Mouse (Mus musculus): ENCODE data around the gene Tln2.
"Not testable (repeated sequence)": the region's sequence is repeated elsewhere in the genome, so short reads cannot be mapped to it uniquely, and the experiment has no call there.

Gene Tln2

GRCm38 (mm10) chr9:67362053-67362452 lies 197.4 kb downstream of the Tln2 start:
- DNase-seq (ENCODE audit: low read depth, low spot score) = no peak

- no peak for DNase-seq (ENCODE audit: low read depth, low spot score)
Measured at GRCm38 (mm10) chr9:67361511-67361910, 198.0 kb downstream of the Tln2 start.

DNA sequence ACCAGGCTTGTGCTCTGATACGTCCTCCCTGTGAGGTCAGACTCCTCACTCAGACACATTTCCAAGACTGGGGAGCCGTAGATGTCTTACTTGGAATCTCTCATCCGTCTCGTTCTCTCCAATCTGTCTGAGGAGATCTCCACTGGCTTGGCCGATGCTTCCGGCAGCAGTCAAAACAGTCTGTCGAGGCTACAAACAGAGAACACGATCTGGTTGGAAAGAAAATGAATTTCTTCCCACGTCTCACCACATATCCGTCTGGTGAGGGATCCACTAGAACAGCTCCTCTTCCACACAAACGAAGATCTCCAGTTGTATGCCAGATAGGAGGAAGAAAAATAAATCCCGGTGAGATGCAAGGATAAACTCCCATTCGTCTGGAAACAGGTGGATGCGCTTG lies 205.1 kb downstream of the Tln2 start:
- no peak for DNase-seq (ENCODE audit: low read depth, low spot score)

DNA sequence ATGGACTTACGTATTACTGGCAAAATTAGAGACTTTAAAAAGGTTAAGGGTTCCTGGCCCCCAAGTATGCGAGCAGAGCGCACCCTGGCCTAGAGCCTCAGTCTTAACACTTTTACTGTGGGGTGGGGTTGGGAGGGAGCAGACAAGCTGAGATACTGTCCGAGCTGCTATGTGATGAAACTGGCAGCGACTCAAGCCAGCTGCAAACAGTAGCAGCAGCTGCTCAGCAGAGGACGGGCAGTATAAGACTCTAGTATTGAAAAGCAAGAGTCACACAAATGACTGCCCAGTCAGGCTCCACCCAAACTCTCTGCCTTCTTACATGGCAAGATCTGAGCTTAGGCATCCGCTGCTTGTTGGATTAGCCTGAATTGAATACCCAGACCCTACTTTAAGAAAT lies 206.1 kb downstream of the Tln2 start:
- no peak for DNase-seq (ENCODE audit: low read depth, low spot score)

DNA sequence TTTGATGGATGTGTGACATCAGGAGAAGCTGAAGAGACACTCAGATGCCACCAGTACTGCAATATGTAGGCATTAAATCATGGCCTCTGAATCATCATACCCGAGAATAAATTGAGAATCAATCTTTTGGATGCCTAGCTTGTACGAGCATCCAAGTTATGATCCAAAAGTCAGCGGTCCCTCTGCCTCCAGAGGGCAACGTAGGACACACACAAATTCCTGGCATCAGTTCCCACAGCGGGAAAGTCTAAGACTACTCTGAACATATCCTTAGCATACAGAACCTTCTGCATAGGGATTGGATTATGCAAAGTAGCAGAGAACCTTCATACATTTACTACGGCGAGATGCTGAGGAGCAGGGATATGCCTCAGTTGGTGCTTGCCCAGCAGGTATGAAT lies 210.5 kb downstream of the Tln2 start:
- no peak for DNase-seq (ENCODE audit: low read depth, low spot score)

DNA sequence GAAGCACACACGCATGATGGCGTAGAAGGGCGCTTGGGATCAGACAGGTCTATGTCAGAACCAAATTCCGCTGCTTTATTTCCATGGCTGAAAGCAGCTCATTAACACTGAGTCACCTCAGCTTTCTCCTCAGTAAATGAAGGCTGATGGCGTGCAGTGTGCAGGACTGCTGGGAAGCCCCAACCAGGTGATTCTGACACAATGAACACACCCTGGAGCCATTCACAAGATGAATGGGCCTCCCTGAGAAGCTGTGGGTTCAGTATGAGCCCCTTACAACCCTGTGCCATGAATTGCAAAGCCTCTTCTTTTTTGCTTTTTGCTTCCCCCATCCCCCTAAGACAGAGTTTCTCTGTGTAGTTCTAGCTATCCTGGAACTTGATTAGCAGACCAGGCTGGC lies 212.3 kb downstream of the Tln2 start:
- no peak for DNase-seq (ENCODE audit: low read depth, low spot score)

DNA sequence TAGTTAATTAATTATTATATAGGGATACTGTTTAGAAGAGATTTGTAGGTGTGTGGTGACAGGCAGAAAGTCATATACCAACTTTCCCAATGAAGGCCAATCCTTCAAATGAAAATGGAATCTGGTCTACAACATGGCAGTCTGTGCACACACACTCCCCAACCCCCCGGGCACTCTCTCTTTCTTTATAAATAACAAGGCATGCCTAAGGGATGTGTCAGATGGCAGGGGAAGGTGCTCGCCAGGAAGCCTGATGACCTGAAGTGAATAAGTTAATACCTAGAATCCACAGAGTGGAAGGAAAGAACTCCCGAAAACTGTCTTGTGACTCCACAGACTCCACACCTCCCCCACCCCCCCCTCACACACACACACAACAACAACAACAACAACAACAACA lies 228.2 kb downstream of the Tln2 start:
- no peak for DNase-seq (ENCODE audit: low read depth, low spot score)

DNA sequence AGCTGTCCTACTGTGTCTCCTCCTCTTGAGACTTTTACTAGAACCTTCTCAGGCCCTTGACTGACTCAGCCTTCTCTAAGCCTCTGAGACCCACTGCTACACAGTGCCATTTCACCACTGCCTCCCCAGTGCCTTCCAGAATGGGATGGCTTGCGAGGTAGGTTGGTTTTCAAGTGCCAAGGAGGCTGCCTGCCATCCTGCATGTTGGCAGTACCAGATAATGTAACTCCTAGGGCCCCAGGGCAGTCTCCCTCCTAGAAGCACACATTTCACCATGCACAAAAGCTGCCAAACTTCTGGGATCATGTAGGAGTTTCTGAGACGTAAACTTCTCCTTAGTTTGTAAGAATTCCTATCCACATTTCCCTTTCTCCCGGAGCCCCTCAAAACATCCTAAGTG lies 231.1 kb downstream of the Tln2 start:
- DNase-seq (ENCODE audit: low read depth, low spot score) = no peak

GRCm38 (mm10) chr9:67321886-67322285 lies 237.6 kb downstream of the Tln2 start:
- DNase-seq (ENCODE audit: low read depth, low spot score) = no peak

DNA sequence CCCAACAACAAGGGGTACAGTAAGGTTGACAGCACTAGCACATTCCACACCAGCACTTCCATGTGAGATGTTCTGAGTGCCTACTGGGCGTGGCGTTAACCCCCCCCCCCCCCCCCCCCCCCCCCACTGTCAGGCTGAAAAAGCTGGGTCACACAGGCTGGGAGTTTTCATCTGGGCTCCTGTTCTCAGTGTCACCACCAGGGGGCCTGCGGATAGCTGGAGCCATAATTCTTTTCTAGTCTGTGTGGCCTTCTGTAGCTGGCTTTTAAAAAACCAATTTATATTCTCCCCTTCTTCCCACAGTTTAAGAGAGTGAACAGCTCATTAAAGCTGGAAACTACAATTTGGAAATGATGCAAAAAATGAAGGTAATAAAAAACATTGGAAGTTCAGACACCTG lies 244.1 kb downstream of the Tln2 start:
- peak; percentile 37 for DNase-seq (ENCODE audit: low read depth, low spot score)

- DNase-seq (ENCODE audit: low read depth, low spot score) = no peak
Measured at GRCm38 (mm10) chr9:67304992-67305391, 254.5 kb downstream of the Tln2 start.

DNA sequence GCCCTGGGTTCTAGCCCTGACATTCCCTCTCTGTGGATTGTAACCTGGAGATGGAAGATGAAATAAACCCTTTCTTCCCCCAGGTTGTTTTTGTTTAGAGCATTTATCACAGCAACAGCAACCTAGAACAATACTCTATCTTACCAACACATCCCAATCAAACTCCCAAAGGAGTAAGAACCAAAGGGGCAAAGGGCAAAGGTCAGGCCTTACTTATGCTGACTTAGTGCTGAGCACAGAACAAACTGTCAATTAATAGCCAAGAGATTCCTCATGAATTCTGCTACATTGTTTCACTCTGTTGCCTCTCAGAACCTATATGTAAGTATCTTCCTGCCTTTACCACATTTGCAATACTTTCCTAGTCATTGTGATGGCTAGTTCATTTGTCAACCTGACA lies 255.5 kb downstream of the Tln2 start:
- no peak for DNase-seq (ENCODE audit: low read depth, low spot score)

GRCm38 (mm10) chr9:67303038-67303437 lies 256.5 kb downstream of the Tln2 start:
- no peak for DNase-seq (ENCODE audit: low read depth, low spot score)

DNA sequence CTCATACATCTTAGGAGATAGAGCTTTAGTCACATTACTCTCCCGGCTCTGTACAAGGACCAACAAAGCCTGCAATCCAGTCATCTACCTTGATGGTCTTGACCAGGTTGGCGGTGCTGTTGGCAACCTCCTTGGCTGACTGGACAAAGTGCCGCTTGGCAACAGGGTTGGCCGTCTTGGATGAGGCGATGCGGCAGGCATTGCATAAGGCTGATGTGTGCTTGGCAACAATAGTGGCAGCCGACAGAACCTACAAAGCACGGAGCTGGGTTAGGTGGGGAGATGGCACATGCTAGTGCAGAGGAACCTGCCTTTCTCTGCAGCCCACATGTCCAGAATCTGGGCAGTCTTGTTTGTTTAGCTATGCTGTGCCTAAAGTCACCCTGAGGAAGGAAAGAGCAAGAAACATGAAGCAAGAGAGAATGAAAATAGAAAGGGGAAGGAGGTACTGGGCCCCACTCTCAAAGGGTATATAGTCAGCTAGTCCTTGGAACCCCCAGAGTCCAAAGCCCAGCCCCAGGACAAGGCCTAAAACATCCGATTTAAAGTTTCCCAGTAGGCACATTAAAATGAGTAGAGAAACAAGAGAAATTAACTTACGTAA lies 257.0 kb downstream of the Tln2 start:
- DNase-seq (ENCODE audit: low read depth, low spot score) = no peak

GRCm38 (mm10) chr9:67301571-67301970 lies 257.9 kb downstream of the Tln2 start:
- no peak for DNase-seq (ENCODE audit: low read depth, low spot score)

DNA sequence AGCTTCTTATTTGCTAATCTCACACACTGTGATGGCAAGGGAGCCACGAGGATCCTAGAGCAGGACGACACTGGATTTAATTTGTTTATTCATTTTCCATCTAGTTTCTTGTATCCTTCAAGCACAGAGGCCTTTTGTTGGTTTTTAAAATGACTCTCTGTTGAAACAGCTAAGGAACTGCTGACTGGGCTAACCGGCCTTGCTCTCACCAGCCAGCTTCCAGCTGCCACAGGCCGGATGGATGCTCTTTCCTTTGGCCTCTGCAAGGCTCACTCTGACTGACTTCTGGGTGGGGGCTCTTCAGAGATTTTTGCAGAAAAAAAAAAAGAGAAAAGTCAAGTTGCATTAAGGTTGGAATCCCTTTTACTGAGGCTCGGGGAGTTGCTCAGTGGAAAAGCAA lies 258.7 kb downstream of the Tln2 start:
- DNase-seq (ENCODE audit: low read depth, low spot score) = no peak

DNA sequence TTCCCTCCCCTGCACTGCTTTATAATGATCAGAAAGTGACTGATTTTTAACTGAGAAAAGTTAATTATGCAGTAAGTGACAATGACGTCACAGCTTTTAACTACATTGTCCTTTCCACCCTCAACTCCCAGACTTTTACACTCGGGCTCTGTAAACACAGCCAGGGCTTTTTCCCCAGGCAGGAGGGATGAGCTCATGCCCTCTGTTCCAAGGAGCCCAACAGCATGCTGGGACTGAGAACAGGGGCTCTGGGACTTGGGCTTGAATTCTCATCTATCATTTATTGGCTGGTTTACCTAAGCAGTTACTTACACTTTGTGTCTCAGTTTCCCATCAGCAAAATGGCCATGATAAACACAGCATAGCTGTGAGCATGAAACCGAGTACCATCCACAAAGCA lies 259.2 kb downstream of the Tln2 start:
- DNase-seq (ENCODE audit: low read depth, low spot score) = no peak

DNA sequence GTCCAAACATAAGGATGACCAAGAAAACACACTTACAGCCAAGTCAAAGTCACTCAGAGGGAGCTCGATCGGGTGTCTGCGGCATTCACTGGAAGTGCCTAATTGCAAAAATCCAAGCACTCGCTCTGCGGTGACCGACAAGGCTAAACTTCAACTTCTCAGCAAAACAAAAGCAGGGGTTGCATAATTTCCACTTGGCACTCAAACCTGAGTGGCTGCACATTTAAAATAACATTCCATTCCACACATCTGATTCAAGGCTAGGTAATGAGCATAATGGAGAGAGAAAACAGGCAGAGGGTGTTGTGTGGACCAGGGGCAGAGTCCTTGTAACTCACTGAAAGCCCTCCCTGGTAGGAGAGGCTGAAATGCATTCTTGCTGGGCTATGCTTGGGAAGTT lies 260.3 kb downstream of the Tln2 start:
- no peak for DNase-seq (ENCODE audit: low read depth, low spot score)

GRCm38 (mm10) chr9:67297236-67297889 lies 262.1 kb downstream of the Tln2 start:
- no peak for DNase-seq (ENCODE audit: low read depth, low spot score)

DNA sequence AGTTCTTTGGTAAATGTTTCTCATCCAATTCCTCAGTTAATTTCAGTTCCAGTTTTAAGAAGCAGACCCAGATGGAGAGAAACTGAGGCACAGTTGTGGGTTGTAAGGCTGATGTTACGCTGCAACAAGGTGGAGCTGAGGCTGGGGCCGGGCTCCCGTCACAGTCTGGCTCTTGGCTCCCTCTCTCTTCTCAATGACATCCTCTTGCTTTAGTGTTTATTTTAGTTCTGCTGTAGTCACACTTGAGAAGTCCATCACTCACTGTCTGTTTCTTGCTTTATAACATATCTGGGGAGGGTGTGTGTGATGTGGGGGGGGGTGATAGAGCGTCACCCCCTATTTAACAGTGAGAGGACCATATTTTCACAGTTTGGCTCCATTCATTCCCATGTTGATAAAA lies 272.0 kb downstream of the Tln2 start:
- DNase-seq (ENCODE audit: low read depth, low spot score) = no peak

- no peak for DNase-seq (ENCODE audit: low read depth, low spot score)
Measured at GRCm38 (mm10) chr9:67286801-67287200, 272.7 kb downstream of the Tln2 start.

DNA sequence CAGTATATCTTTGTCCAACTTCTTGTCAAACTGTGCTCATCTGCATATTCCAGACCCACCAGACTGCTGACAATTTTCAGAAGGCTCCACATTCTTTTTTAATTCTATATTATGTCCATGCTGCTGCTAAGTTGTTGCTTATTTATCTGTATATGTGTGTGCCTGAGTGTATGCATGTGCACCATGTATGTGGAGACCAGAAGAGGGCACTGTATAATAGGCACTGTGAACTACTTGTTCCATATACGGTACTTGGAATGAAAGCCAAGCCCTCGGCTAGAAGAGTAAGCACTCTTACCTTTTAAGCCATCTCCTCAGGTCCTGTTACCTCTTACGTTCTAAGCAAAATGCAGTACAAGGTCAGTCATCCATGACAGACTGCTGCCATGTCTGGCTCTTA lies 274.0 kb downstream of the Tln2 start:
- DNase-seq (ENCODE audit: low read depth, low spot score) = no peak

- DNase-seq (ENCODE audit: low read depth, low spot score) = no peak
Measured at GRCm38 (mm10) chr9:67281812-67282211, 277.7 kb downstream of the Tln2 start.

GRCm38 (mm10) chr9:67280311-67280710 lies 279.2 kb downstream of the Tln2 start:
- not testable (repeated sequence) for DNase-seq (ENCODE audit: low read depth, low spot score)

All from retina, adult 2 months (tissue).